Mouse (Mus musculus): Measurements from ENCODE around the gene Ulk2.

- TF ChIP-seq POLR2A (IDR thresholded peaks at IDR 0.05; ENCODE audit: control insufficient read depth, low read depth, low read length) (no peak), CTCF (IDR thresholded peaks at IDR 0.05; ENCODE audit: control insufficient read depth, insufficient read depth, insufficient replicate concordance, low read depth, low read length) (no peak)
Observed at GRCm38 (mm10) chr11:61757151-61757550, 97.7 kb downstream of the Ulk2 start.

All from testis, adult 2 months (tissue).